Mouse (Mus musculus) limb, embryonic 10.5 days (tissue): ENCODE measurements around the gene Tjp2. TPM values are rescaled to one million over a fixed set of nuclear protein-coding genes. Genes with fewer than 3 reads are reported as not detected.

ENCODE experiments used
- DNase-seq: peaks from one replicate; pipeline ENCODE4 v3.0.0-alpha.2; 2017; ENCODE audit warnings: low spot score
- H3K27ac ChIP-seq: fragments of 300-500 bp; sonication (generic); 2 replicates; pipeline ENCODE4 v1.5.1; 2016; ENCODE audit warnings: mild to moderate bottlenecking
- H3K27me3 ChIP-seq: fragments of 300-500 bp; sonication (generic); 2 replicates; pipeline ENCODE4 v1.6.1; 2016; ENCODE audit warnings: low read depth, mild to moderate bottlenecking; ENCODE audit not compliant: poor library complexity, severe bottlenecking
- H3K36me3 ChIP-seq: fragments of 300-500 bp; sonication (generic); 2 replicates; pipeline ENCODE4 v1.6.1; 2016; ENCODE audit warnings: mild to moderate bottlenecking, moderate library complexity
- H3K4me1 ChIP-seq: fragments of 300-500 bp; sonication (generic); 2 replicates; pipeline ENCODE4 v1.6.1; 2016
- H3K4me3 ChIP-seq: fragments of 300-500 bp; sonication (generic); 2 replicates; pipeline ENCODE4 v1.5.1; 2016; ENCODE audit warnings: mild to moderate bottlenecking, moderate library complexity
- H3K9me3 ChIP-seq: fragments of 300-500 bp; sonication (generic); replicated peaks from 2 replicates; pipeline ENCODE4 v1.6.1; 2016; ENCODE audit warnings: mild to moderate bottlenecking
- WGBS: fragments of 180-500 bp; shearing (Covaris S2); methylation state at CpG from one replicate; pipeline ENCODE4 v1.1.7; 2016; 5-methylcytosine and 5-hydroxymethylcytosine counted together
- polyA plus RNA-seq: library from polyadenylated mRNA; unstranded; fragments of >200 nt; fragmentation: Nextera tagmentation; extraction: Ambion mirVana; gene quantifications from 2 replicates; pipeline ENCODE4 v1.2.1, GENCODE M21; 2016

Tjp2 gene
- polyA plus RNA-seq, 1 experiment from 2014 or later: 35.2 TPM

- H3K27ac ChIP-seq: peak overlapping the region; percentile 14; the same call in 1 of the 2 replicates
- H3K4me1 ChIP-seq: peaks cover 17% of the 10 kb centered on the region
- no peaks in the 10 kb centered on the region for H3K27me3 ChIP-seq
- DNase-seq: peak; percentile 36
- H3K36me3 ChIP-seq: peaks cover 49% of the 10 kb centered on the region
- peak overlapping the region; percentile 27 for H3K4me3 ChIP-seq
- 77% methylated on average over 16 of the region's 16 CpGs for WGBS
- no peaks in the 10 kb centered on the region for H3K9me3 ChIP-seq
Measured at GRCm38 (mm10) chr19:24134144-24134911, 90.5 kb downstream of the Tjp2 start.

- no peak overlapping the region for H3K27ac ChIP-seq
- H3K27me3 ChIP-seq: no peaks in the 10 kb centered on the region
- H3K9me3 ChIP-seq: no peaks in the 10 kb centered on the region
- no peak for DNase-seq
- no peaks in the 10 kb centered on the region for H3K4me1 ChIP-seq
- H3K36me3 ChIP-seq: peaks cover 64% of the 10 kb centered on the region
- H3K4me3 ChIP-seq: no peak overlapping the region
- WGBS: 91% methylated on average over 8 of the region's 8 CpGs
Measured at GRCm38 (mm10) chr19:24123534-24124290, 101.1 kb downstream of the Tjp2 start.

DNA sequence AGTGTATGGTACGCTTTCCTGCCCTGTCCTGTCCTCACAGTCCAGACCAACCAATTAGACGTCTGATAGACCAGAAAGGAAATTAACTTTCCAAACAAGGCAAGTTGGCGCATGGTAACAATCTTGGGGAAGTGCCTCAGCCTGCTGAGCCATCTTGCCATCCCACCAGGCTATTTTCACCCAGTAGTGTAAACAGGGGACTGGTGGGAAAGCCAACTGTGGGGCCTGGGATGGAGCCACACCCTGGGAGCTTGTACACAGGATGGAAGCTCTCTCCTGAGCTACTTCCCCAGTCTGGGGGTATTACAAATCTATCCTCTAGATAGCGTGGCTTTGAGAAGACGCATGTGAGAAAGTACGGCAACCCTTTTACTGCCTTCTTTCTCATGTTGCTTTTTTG is 101.7 kb downstream of the Tjp2 start:
- no peaks in the 10 kb centered on the region for H3K4me1 ChIP-seq
- DNase-seq: no peak
- H3K27me3 ChIP-seq: no peaks in the 10 kb centered on the region
- no peaks in the 10 kb centered on the region for H3K9me3 ChIP-seq
- H3K27ac ChIP-seq: no peak overlapping the region
- no peak overlapping the region for H3K4me3 ChIP-seq
- WGBS: 91% methylated on average over 6 of the region's 6 CpGs
- H3K36me3 ChIP-seq: peaks cover 64% of the 10 kb centered on the region

DNA sequence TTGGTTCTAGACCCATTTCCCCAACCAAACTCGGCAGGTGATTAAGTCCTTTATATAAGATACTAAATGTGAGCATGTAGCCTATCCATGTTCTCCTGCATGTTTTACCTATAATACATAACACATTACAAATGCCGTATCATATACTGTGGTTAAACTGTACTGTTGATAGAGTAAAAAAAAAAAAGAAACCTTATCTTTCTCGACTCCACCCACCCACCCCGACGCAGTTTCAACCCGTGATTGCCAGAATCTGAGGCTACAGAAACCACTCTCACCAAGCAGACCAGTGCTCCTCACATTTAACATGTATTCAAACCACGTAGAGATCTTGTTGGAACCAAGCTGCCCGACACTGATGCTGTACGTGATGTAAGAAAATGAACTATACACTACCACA is 102.2 kb downstream of the Tjp2 start:
- Histone ChIP-seq H3K36me3 (peaks cover 64% of the 10 kb centered on the region), H3K27ac (no peak overlapping the region), H3K4me3 (no peak overlapping the region), H3K4me1 (no peaks in the 10 kb centered on the region), H3K9me3 (no peaks in the 10 kb centered on the region), H3K27me3 (no peaks in the 10 kb centered on the region)
- 88% methylated on average over 9 of the region's 9 CpGs for WGBS
- DNase-seq: no peak

DNA sequence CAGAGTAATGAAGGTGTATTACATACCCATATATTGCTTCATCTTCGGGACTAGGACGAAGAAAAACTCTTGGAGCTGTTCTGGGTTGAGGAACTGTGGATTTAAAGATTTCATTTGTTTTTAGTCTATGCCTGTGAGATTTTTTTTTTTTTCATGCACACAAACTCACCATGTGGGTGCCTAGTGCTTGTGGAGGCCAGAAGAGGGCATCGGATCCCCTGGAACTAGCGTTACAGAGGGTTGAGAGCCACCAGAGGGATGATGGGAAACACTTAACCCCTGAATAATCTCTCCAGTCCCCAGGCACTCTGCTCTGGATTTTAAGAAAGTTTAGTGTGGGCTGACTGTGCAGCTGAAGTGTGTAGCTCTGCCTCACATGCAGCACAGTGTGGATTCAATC is 104.0 kb downstream of the Tjp2 start:
- DNase-seq: no peak
- Histone ChIP-seq H3K4me1 (no peaks in the 10 kb centered on the region), H3K27me3 (no peaks in the 10 kb centered on the region), H3K27ac (no peak overlapping the region), H3K4me3 (no peak overlapping the region), H3K36me3 (peaks cover 73% of the 10 kb centered on the region), H3K9me3 (no peaks in the 10 kb centered on the region)
- whole genome bisulfite sequencing: 92% methylated on average over 4 of the region's 4 CpGs

DNA sequence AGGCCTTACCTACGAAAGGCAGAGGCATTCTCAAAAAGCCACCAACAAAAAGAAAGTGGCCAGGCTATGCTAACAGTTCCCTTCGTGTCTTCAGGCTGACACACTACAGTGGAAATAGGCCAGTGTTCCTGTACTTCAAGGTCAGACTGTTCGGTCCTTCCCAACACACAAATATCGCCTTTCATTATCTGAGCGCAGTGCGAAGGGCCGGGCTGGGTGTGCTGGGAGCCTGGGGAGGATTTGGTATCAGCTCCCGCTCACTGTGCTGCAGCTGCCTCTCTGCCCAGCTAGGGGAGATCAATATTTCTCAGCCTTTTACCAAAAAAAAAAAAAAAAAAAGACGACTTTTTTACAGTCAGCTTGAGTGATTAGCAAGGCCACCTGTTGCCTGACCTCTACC is 106.1 kb downstream of the Tjp2 start:
- H3K4me3 ChIP-seq: no peak overlapping the region
- no peaks in the 10 kb centered on the region for H3K9me3 ChIP-seq
- H3K4me1 ChIP-seq: no peaks in the 10 kb centered on the region
- H3K27me3 ChIP-seq: no peaks in the 10 kb centered on the region
- no peak for DNase-seq
- WGBS: 81% methylated on average over 9 of the region's 9 CpGs
- H3K36me3 ChIP-seq: peaks cover 79% of the 10 kb centered on the region
- H3K27ac ChIP-seq: no peak overlapping the region

DNA sequence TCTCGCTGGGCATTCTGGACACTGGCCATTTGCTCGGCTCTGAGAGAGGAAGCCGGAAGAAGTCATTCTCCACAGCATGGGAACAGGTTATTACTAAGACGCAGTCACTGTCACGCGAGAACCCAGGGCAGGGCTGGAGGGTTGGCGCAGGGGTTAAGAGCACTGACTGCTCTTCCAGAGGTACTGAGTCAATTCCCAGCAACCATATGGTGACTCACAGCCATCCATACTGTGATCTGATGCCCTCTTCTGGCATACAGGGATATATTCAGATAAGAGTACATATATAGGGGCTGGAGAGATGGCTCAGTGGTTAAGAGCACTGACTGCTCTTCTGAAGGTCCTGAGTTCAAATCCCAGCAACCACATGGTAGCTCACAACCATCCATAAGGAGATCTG is 113.2 kb downstream of the Tjp2 start:
- peaks cover 90% of the 10 kb centered on the region for H3K36me3 ChIP-seq
- no peaks in the 10 kb centered on the region for H3K9me3 ChIP-seq
- no peaks in the 10 kb centered on the region for H3K4me1 ChIP-seq
- H3K4me3 ChIP-seq: no peak overlapping the region
- 95% methylated on average over 7 of the region's 7 CpGs for WGBS
- H3K27ac ChIP-seq: no peak overlapping the region
- no peak for DNase-seq
- H3K27me3 ChIP-seq: no peaks in the 10 kb centered on the region

DNA sequence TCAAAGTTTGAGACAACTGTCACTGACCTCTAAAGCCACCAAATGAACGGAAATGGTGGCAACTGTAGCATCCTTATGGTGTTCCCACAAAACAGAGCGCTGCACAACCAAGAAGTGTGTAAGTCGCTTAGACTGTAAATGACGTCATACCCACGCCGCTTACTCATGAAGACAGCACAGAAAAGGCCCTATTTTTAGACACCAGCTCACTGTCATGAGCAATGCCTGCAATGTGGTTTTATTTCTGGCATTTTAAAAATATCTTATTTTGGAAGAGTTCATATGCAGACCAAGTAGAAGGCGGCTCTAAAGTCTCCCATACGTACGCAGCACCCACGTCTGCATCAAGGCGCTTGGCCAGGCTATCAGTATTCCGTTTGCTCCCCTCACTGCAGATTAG is 117.1 kb downstream of the Tjp2 start:
- WGBS: 95% methylated on average over 12 of the region's 12 CpGs
- Histone ChIP-seq H3K4me3 (no peak overlapping the region), H3K4me1 (no peaks in the 10 kb centered on the region), H3K27ac (no peak overlapping the region), H3K36me3 (peaks cover 64% of the 10 kb centered on the region), H3K9me3 (no peaks in the 10 kb centered on the region), H3K27me3 (no peaks in the 10 kb centered on the region)
- no peak for DNase-seq

DNA sequence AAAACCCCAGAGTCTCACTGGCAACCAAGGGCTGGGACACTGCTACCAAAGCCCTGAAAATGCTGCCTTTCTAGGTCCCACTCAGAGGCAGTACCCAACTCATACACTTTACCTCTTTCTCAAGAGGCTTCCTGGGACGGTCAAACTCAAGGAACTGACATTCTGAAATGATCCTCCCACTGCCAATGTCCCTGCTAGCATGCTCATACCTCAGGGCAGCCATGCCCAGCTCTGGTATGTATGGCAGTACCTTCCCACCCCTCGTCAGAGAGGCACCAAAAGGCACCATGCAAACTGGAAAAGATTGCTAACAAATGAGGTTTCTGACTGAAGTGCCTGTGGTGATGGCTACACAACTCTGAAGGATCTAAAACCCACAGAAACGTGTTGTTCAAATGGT is 121.0 kb downstream of the Tjp2 start:
- 67% methylated on average over 3 of the region's 3 CpGs for WGBS
- H3K9me3 ChIP-seq: no peaks in the 10 kb centered on the region

DNA sequence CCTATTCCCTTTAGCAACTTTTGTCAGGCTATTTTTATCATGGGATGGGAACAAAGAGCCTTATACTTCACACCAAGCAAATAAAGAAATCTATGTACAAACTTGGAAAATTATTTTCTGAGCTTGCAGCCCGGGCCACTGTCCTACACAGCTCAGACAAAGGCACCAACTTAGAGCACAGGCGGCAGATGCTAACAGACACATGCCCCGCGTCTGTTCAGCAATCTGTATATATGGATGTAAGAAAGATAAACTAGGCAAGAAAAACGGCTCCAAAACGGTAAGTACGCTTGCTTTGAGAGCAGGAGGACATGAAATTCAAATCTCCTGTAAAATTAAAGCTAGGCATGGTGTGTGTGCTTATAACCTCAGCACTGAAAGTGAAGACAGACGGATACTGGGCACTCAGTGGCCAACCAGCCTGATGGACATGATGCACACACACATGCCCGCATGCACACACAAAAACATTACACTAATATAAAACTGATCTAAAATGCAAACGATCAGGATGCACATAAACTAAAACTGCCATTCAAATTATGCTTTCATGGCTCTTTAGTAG is 122.2 kb downstream of the Tjp2 start:
- Histone ChIP-seq H3K27ac (no peak overlapping the region), H3K4me3 (no peak overlapping the region), H3K9me3 (no peaks in the 10 kb centered on the region), H3K4me1 (0 out of 2 replicates have a peak, but pooled peaks cover 6% of the 10 kb centered on the region), H3K36me3 (peaks cover 51% of the 10 kb centered on the region), H3K27me3 (no peaks in the 10 kb centered on the region)
- WGBS: 95% methylated on average over 10 of the region's 10 CpGs
- no peak for DNase-seq

More for the DNA sequence above, 121.0 kb downstream of the Tjp2 start:
- Histone ChIP-seq H3K27ac (no peak overlapping the region), H3K36me3 (peaks cover 54% of the 10 kb centered on the region), H3K4me1 (0 out of 2 replicates have a peak, but pooled peaks cover 6% of the 10 kb centered on the region), H3K27me3 (no peaks in the 10 kb centered on the region), H3K4me3 (no peak overlapping the region)
- no peak for DNase-seq

GRCm38 (mm10) chr19:24101183-24101582 is 123.6 kb downstream of the Tjp2 start:
- WGBS: 85% methylated on average over 6 of the region's 6 CpGs
- Histone ChIP-seq H3K27ac (no peak overlapping the region), H3K4me1 (0 out of 2 replicates have a peak, but pooled peaks cover 6% of the 10 kb centered on the region), H3K27me3 (no peaks in the 10 kb centered on the region), H3K9me3 (no peaks in the 10 kb centered on the region), H3K36me3 (peaks cover 58% of the 10 kb centered on the region), H3K4me3 (no peak overlapping the region)
- DNase-seq: no peak

DNA sequence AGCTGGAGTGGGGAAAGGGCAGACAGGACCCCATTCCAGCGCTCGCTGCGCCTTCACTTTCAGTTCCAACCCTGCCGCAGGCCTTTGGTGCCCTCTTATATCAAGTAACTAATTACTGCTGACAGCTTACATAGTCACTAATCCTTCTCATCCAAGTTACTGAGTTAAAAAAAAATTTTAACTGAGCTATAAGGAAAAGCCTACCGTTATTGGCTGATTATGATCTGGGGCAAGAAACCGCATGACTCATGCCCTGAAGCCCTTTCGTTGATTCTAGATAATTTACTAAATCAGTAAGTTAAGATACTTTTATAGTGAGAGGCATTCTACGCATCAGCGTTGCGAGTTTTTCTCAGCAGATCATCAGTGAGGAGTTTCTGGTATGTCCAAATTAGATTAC is 126.1 kb downstream of the Tjp2 start:
- H3K27ac ChIP-seq: no peak overlapping the region
- WGBS: 79% methylated on average over 10 of the region's 10 CpGs
- 0 out of 2 replicates have a peak, but pooled peaks cover 6% of the 10 kb centered on the region for H3K4me1 ChIP-seq
- peaks cover 76% of the 10 kb centered on the region for H3K36me3 ChIP-seq
- no peaks in the 10 kb centered on the region for H3K9me3 ChIP-seq
- no peaks in the 10 kb centered on the region for H3K27me3 ChIP-seq
- H3K4me3 ChIP-seq: no peak overlapping the region
- DNase-seq: no peak
